Mouse (Mus musculus): Measurements from ENCODE around the gene Gm15013.
A peak's percentile ranks its signal among the peaks of the same experiment; 100 is the strongest.
"Not testable (repeated sequence)": the region's sequence is repeated elsewhere in the genome, so short reads cannot be mapped to it uniquely, and the experiment has no call there.

Gm15013 gene

DNA sequence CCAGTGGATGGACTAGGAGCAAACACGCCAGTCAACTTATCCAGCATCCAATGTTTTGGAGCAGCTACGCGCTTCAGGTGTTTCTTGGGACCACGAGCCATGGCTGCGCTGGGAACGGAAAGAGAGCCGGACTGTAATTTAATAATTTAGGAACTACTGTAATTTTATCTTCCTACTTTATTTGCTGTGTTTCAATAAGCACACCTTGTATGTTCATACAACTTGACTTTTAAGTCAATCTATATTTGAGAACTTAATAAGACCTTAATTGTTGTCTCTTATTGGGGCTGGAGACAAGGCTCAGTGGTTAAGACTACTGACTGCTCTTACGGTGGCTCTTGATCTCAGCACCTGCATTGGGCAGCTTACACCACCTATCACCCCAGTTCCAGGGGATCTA lies at the start of gene Gm15013:
Gene Gm15013, minus strand, starts transcription at position 101 of the 400 bp plus-strand sequence.
- DNase-seq = no peak

DNA sequence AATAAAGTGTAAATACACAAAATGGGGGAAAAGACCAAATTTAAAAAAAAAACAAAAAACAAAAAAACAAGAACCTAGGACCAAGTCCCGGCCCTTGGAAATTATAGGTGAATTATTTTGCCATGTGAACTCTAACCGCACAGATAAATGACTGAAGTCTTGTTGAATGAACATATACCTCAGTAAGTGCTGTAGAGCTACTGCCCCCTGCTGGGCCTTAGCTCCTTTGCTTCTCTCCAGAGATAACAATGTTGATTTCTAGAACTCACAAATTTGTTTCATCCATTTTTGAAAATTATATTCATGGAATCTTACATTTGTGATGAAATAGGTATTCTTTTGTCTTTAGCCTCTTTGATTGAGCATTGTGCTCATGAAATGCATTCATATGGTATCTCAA lies 48.3 kb upstream of the Gm15013 start:
- DNase-seq = peak; percentile 29

DNA sequence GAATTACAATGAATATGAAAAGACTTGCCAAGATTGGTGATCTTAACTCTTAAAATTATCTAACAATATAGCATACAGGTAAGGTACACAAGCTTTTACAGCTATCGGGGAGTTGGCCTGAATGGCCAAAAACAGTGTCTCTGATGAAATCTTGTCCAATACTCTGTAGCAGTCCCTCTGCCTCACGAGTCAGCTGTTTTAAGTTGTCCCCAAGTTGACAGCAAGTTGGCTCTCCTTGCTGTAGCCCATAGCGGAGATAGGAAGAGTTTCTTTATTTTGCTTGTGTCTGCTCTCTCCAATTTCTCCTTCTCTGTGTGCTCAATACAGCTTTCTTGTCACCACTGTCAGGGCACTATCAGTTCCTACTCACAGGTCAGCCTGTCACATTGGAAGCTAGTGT lies 44.4 kb upstream of the Gm15013 start:
- not testable (repeated sequence) for DNase-seq

DNA sequence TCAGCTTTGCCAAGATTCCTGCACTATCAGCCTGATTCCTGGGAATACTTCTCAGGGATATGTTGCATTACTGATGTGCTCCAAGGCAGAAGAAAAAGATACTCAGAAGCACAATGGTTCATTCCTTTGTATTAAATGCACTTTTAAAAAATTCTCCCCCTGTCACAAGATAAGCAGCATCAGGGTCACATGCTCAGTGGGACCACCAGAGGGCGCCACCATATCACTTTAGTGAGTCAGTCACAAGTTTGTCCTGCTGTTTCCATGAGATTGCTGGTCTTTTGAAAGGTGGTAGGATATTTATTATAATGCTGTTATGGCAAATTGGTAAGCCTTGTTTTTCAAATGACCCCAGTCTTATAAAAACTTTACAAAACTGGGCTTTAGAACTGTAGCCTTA lies 37.6 kb upstream of the Gm15013 start:
- peak; percentile 56 for DNase-seq

DNA sequence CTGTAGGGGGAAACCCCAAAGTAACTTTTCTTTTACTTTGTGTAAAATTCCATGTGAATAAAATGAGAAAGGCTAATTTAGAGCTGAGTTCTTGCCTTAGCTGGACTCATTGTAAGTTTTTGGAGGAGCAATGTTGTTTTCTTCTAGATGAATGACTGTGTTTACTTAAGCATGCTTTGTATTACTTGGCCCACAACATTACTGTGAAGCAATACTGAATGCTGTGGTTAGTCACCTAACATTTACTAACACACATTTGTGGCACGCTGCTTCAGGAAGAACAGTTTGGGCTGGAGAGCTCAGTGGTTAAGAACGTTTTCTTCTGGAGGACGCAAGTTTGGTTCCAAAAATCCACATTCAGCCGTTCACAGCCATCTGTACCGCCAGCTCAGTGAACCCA lies 22.8 kb upstream of the Gm15013 start:
- DNase-seq = no peak

DNA sequence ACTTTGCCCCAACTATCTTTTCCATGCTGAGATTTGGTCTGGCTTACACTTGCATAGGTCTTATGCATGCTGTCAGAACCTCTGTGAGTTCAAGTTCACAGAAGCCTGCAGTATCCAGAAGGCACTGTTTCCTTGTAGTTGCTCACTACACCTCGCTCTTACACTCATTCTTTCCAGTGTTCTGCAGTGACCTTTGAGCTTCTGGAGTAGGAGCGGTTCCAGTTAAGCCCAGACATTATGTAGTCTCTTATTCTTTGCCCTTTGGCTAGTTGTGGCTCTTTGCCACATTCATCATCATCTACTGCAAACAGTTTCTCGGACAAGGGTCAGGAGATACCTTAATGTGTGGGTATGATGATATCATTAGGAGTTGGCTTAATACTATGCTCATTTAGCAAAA lies 16.3 kb upstream of the Gm15013 start:
- DNase-seq = no peak

DNA sequence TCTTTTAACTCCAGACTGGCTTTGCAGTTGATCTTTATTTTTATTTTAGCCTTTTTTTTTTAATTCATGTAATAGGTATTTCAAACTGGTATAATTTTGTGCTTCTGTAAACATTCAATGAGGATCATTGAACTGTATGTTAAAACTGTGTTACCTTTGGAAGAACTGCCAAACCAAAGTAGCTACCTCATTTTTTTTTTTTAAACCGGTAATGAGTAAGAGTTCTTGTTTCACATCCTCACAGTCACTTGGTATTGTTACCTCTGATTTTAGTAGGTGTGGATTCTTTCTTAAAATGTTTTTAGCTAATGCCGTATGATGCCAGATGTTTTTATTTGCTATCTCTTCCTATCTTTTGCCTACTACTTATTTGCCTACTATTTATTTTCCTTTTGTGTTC lies 8.1 kb upstream of the Gm15013 start:
- no peak for DNase-seq

DNA sequence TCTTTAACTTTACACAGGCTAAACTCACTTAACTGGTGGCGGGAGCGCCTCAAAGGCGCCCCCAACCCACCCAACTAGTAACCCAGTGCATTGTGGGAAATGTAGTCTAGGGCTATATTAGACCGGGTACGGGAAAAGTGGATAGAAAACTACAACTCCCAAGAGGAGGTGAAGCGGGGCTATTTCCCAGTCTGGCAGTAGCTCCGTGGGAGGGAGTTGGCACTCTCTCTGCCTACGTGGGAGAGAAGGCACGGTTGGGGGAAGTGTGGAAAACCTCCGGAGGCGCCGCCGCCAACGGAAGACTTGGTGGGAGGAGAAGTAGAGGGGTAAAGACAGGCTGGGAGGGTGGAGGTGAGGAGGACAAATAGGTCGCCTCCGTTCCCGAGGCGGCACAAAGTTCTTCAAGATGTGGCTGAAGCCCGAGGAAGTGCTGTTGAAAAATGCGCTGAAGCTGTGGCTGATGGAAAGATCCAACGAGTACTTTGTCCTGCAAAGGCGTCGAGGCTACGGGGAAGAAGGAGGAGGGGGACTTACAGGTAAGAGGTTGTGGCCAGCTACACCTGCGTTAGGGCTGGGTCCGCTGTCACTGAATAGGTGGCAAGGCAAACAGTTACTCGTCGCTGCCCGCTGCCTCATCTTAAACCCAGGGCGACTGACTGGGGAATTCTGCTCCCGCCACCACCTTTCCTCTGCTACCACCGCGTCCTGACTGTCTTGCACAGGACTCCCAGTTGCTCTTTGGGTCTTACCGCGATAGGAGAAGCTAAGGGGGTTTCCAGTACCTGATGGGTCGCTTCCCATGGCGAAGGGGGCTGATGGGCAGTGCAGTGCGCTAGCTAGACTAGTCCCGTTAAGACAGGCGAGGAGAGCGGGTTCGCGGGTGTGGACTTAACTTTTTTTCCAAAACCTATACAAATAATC lies 29.2 kb downstream of the Gm15013 start, which contains the start of gene Tbc1d8b:
Gene Tbc1d8b, plus strand, starts transcription at position 222 of the 921 bp plus-strand sequence.
- DNase-seq = peak; percentile 82

DNA sequence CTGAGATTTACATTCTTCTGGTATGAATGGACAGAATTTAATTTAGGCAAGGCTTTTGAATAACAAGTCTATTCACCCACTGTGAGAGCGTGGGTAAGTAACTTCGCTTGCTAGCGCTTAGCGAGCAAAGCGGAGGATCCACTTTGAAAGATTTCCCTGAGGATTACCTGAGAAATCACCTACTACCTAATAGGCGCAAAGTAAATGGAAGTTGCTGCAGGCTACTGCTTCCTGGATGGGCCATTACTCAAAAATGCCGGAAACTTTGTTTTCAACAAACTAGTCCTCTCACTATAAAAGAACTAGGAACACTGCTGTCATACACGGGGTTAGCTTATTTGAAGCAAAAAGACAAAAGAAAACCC lies 29.9 kb downstream of the Gm15013 start:
- DNase-seq = no peak

DNA sequence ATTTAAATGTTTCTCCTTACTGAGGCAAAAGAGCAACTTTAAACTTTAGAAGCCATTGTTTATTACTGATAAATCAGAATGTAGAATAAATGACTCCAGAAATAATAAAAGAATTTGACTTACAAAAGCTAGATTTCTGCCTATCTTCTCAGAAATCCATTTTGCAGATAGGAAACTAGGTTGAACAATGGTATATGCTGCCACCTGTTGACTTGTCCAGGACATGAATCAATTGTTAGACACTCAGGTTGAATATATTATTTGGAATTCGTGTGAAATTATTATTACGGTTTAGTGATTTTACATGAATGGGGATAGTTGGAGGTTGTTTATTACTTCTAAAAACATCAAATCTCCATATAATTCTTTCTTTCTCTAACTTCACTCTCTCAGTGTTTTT lies 48.5 kb downstream of the Gm15013 start:
- peak; percentile 4 for DNase-seq

Data from lung, postnatal 14 days (tissue).